Mouse (Mus musculus): ENCODE data around the gene Nostrin.

- TF ChIP-seq EP300 (optimal IDR thresholded peaks at IDR 0.05) (no peak), CTCF (IDR thresholded peaks at IDR 0.05; ENCODE audit: low read depth) (no peak)
Measured at GRCm38 (mm10) chr2:69170395-69171077, 34.9 kb downstream of the Nostrin start.
